Mouse (Mus musculus) thymus, adult 2 months (tissue): ENCODE results near the gene Syt17.

ENCODE experiments used
- CTCF ChIP-seq: fragments of 200-500 bp; IDR thresholded peaks from 2 replicates; pipeline ENCODE4 v1.5.1; 2012; ENCODE audit warnings: mild to moderate bottlenecking, control low read depth, low read length, moderate library complexity, borderline replicate concordance; ENCODE audit not compliant: control insufficient read depth, poor library complexity, insufficient read depth; ENCODE audit errors: extremely low read depth
- POLR2A ChIP-seq: fragments of 200-500 bp; IDR thresholded peaks from 2 replicates; pipeline ENCODE4 v1.6.1; 2012; ENCODE audit warnings: mild to moderate bottlenecking, low read length, control low read depth, moderate library complexity; ENCODE audit not compliant: control insufficient read depth, poor library complexity, insufficient read depth; ENCODE audit errors: extremely low read depth

DNA sequence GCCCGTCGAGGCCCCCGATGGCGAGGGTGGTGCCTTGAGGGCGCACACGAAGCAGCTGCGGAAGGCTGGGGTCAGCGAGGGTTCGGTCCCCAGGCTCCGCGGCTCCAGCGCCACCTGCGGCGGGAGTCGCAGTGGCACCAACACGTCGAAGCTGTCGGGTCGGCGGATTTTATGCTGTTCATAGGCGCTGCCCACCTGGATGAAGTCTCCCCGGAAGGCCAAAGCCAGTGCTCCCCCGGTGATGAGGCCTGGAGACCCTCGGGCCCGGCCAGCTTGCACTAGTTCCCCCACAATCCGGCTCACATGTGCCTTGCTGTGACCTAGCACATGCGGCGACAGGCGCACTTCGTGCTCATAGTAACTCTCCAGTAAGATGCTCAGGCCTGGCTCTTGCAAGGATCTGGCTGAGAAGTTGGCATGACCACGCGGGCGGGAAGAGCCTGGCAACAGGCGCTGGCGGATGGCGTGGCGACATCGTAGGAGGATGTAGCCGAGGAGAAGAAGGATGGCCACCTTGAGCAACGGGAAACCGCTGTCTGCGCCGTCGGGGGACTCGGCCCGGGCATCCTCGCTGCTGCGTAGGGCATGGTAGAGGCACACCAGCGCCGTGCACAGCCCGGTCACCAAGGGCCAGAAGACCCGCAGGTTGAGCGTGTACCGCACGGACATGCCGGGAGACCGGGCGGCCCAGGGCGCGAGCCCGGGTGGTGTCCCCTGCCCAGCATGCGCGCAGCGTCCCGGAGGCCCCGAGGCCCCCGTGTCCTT lies 42.8 kb upstream of the Syt17 start:
- TF ChIP-seq CTCF (no peak), POLR2A (no peak)
